Mouse (Mus musculus) midbrain, postnatal 0 days (tissue): ENCODE measurements at regions not wholly inside any gene's neighbourhood (a gene's known extent, or its start where the extent isn't known, plus 50 kb on each side); places are given as distances from the start of the nearest gene placed in this dataset.

Experiments used
- ATAC-seq: fragments of 200-750 bp; cut with Nextera tagmentation; 2 replicates; pipeline ENCODE4 v1.8.0; 2017; ENCODE audit warnings: moderate number of reproducible peaks, mild to moderate bottlenecking, moderate TSS enrichment, moderate library complexity; ENCODE audit not compliant: low FRiP score
- DNase-seq: peaks from one replicate; pipeline ENCODE4 v3.0.0-alpha.2; 2015; ENCODE audit warnings: low spot score
- H3K27ac ChIP-seq: fragments of 300-500 bp; sonication (generic); 2 replicates; pipeline ENCODE4 v1.5.1; 2014; ENCODE audit warnings: low read depth, mild to moderate bottlenecking, low read length, mixed read lengths
- H3K27me3 ChIP-seq: fragments of 300-500 bp; sonication (generic); 2 replicates; pipeline ENCODE4 v1.6.1; 2014; ENCODE audit warnings: low read length, control low read depth, mixed read lengths; ENCODE audit not compliant: insufficient read depth
- H3K36me3 ChIP-seq: fragments of 300-500 bp; sonication (generic); 2 replicates; pipeline ENCODE4 v1.6.1; 2014; ENCODE audit warnings: low read length, control low read depth, mixed read lengths; ENCODE audit not compliant: insufficient read depth
- H3K4me1 ChIP-seq: fragments of 300-500 bp; sonication (generic); 2 replicates; pipeline ENCODE4 v1.6.1; 2014; ENCODE audit warnings: mild to moderate bottlenecking, control low read depth, antibody characterized with exemption, low read length, mixed read lengths; ENCODE audit not compliant: insufficient read depth
- H3K4me2 ChIP-seq: fragments of 300-500 bp; sonication (generic); 2 replicates; pipeline ENCODE4 v1.6.1; 2014; ENCODE audit warnings: low read depth, mild to moderate bottlenecking, low read length, mixed read lengths; ENCODE audit not compliant: poor library complexity, severe bottlenecking
- H3K4me3 ChIP-seq: fragments of 300-500 bp; sonication (generic); 2 replicates; pipeline ENCODE4 v1.5.1; 2014; ENCODE audit warnings: low read depth, mild to moderate bottlenecking, low read length, moderate library complexity
- H3K9ac ChIP-seq: fragments of 300-500 bp; sonication (generic); replicated peaks from 2 replicates; pipeline ENCODE4 v1.6.1; 2014; ENCODE audit warnings: mild to moderate bottlenecking, low read length, moderate library complexity, mixed read lengths; ENCODE audit not compliant: poor library complexity, severe bottlenecking
- H3K9me3 ChIP-seq: fragments of 300-500 bp; sonication (generic); 2 replicates; pipeline ENCODE4 v1.6.1; 2016; ENCODE audit warnings: low read length, control low read depth
- CTCF ChIP-seq: IDR thresholded peaks from 2 replicates; pipeline ENCODE4 v1.5.1; 2016; ENCODE audit warnings: antibody characterized with exemption, mild to moderate bottlenecking
- WGBS: fragments of 180-500 bp; shearing (Covaris S2); extraction: QIAGEN DNeasy Blood & Tissue Kit; methylation state at CpG from one replicate; pipeline ENCODE4 v1.1.7; 2014; 5-methylcytosine and 5-hydroxymethylcytosine counted together

DNA sequence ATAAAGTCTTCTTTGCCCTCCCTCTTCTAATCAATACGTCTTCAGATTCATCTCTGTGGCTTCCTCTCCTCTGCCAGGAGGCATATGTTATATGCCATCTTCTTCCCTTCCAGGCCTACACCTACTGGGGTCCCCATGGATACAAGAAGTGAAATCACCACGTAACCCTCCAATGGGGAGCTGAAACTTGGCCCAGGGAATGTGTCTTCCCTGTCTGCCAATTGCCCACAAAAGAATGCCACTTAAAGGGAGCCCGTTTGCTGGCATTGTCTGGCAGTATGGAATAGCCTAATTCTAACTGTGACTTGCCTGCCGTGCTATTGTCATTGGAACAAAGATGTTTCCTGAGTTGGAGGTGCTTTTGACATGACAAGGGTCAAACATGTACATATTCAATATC is 69.5 kb upstream of the Xylt1 start:
- H3K36me3 ChIP-seq: no peaks in the 10 kb centered on the region
- DNase-seq (peak; percentile 14), ATAC-seq (no peak)
- no peak overlapping the region for H3K4me2 ChIP-seq
- H3K4me1 ChIP-seq: no peaks in the 10 kb centered on the region
- H3K27me3 ChIP-seq: no peaks in the 10 kb centered on the region
- no peak overlapping the region for H3K9ac ChIP-seq
- TF ChIP-seq CTCF: no peak
- no peak overlapping the region for H3K27ac ChIP-seq
- H3K9me3 ChIP-seq: no peaks in the 10 kb centered on the region
- H3K4me3 ChIP-seq: no peak overlapping the region
- 39% methylated on average over 4 of the region's 4 CpGs for WGBS

DNA sequence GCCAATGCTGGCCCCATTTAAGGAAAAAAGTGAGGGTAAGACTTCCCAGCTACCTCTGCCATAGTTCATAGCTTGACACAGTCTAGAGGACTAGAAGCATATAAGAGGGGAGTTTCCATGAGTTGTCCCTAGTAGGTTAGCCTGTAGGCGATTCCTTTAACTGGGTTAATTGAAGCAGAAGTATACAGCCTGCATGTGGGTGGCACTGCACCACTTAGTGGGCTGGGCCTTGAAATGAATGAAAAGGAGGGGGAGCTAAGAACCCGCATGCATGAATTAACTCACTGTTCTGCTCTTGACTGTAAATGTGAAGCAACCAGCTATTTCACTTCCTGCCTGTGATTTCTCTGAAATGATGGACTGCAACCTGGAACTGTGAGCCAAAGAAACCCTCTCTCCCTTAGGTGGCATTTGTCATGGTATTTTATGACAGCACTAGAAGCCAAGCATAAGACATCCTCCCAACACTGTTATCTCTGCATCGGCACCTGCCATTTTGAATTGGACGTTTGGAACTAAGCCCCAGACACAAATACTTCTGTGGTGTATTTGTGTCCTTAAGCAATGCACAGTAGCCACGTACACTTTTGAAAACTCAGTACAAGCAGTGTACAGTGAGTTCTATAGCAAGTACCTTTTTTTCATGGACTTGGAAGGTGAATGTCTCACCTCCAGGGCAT is 64.5 kb upstream of the Xylt1 start:
- no peak for ATAC-seq
- 71% methylated on average over 5 of the region's 5 CpGs for WGBS
- DNase-seq: no peak
- no peak overlapping the region for H3K4me3 ChIP-seq
- H3K27ac ChIP-seq: no peak overlapping the region
- no peak overlapping the region for H3K4me2 ChIP-seq
- TF ChIP-seq CTCF: no peak
- H3K36me3 ChIP-seq: no peaks in the 10 kb centered on the region
- H3K9me3 ChIP-seq: no peaks in the 10 kb centered on the region
- no peaks in the 10 kb centered on the region for H3K27me3 ChIP-seq
- H3K4me1 ChIP-seq: no peaks in the 10 kb centered on the region
- H3K9ac ChIP-seq: no peak overlapping the region

DNA sequence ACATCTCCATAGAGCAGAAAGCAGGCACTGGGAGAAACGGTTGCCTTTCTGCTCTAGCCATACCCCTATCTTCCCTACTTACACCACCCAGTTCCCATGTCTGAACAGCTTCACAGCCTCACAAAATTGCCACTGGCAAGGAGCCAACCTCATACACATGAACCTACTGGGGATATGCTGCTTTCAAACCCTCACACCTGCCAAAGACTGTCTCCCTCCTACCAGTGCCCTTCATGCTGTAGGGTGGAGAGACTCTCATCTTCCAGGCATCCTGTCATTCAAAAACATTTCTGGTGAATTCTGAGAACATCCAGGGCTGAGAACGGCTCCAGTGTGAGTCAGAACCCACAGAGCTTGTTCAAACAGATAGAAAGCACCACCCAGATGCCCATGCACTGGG is 63.4 kb upstream of the Xylt1 start:
- H3K27ac ChIP-seq: no peak overlapping the region
- H3K4me3 ChIP-seq: no peak overlapping the region
- DNase-seq: no peak
- WGBS: 66% methylated on average over 2 of the region's 2 CpGs
- ATAC-seq: no peak
- H3K27me3 ChIP-seq: no peaks in the 10 kb centered on the region
- no peaks in the 10 kb centered on the region for H3K9me3 ChIP-seq
- no peak for TF ChIP-seq CTCF
- no peaks in the 10 kb centered on the region for H3K36me3 ChIP-seq
- no peaks in the 10 kb centered on the region for H3K4me1 ChIP-seq
- H3K4me2 ChIP-seq: no peak overlapping the region
- H3K9ac ChIP-seq: no peak overlapping the region

DNA sequence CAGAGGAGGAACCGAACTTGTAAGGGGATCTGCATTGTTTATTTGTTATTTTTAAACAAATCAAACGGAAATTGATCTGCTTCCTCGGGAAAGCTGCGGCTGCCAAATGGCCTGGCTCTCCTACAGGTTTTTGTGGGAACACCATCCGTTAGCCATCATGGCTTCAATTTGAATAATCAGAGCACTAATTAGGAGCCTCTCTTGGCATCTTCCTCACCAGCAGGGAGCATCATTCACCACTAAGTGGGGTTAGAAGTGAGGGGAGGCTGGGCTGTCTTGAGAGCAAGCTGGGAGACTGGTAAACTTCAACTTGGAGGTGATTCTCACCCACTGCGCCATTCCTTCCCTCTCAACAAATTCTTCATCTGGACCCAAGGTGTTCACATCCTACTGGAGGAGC is 60.2 kb upstream of the Xylt1 start:
- H3K27ac ChIP-seq: no peak overlapping the region
- H3K4me1 ChIP-seq: no peaks in the 10 kb centered on the region
- TF ChIP-seq CTCF: 0 out of 2 replicates have a peak, but pooled peaks have one; percentile 18
- no peak overlapping the region for H3K9ac ChIP-seq
- no peak for ATAC-seq
- H3K27me3 ChIP-seq: no peaks in the 10 kb centered on the region
- DNase-seq: peak; percentile 44
- no peaks in the 10 kb centered on the region for H3K36me3 ChIP-seq
- H3K4me3 ChIP-seq: no peak overlapping the region
- 68% methylated on average over 6 of the region's 6 CpGs for WGBS
- no peaks in the 10 kb centered on the region for H3K9me3 ChIP-seq
- H3K4me2 ChIP-seq: no peak overlapping the region
